Mouse (Mus musculus): ENCODE data around the gene Mbnl1. TPM values are rescaled to one million over a fixed set of nuclear protein-coding genes. Genes with fewer than 3 reads are reported as not detected.
"Not testable (repeated sequence)": the region's sequence is repeated elsewhere in the genome, so short reads cannot be mapped to it uniquely, and the experiment has no call there.

Gene Mbnl1
- polyA plus RNA-seq, 1 experiment from 2014 or later: 76.3 TPM

GRCm38 (mm10) chr3:60485987-60486712, 13.5 kb downstream of the Mbnl1 start:
- no peak overlapping the region for H3K4me3 ChIP-seq (ENCODE audit: low read depth, low read length)
- WGBS: 89% methylated on average over 4 of the region's 4 CpGs
- H3K4me2 ChIP-seq (ENCODE audit: low read depth, low read length): no peak overlapping the region
- H3K9ac ChIP-seq (replicated peaks; ENCODE audit: low read depth, low read length): no peak overlapping the region
- no peak for ATAC-seq (ENCODE audit: low read depth)
- H3K4me1 ChIP-seq (ENCODE audit: control insufficient read depth, insufficient read depth, low read length): no peaks in the 10 kb centered on the region
- H3K27ac ChIP-seq (ENCODE audit: low read depth, low read length): no peak overlapping the region
- H3K36me3 ChIP-seq (ENCODE audit: control insufficient read depth, insufficient read depth, low read length): no peaks in the 10 kb centered on the region
- no peaks in the 10 kb centered on the region for H3K9me3 ChIP-seq (ENCODE audit: control insufficient read depth, low read length)
- no peaks in the 10 kb centered on the region for H3K27me3 ChIP-seq (ENCODE audit: control insufficient read depth, insufficient read depth, low read length)

DNA sequence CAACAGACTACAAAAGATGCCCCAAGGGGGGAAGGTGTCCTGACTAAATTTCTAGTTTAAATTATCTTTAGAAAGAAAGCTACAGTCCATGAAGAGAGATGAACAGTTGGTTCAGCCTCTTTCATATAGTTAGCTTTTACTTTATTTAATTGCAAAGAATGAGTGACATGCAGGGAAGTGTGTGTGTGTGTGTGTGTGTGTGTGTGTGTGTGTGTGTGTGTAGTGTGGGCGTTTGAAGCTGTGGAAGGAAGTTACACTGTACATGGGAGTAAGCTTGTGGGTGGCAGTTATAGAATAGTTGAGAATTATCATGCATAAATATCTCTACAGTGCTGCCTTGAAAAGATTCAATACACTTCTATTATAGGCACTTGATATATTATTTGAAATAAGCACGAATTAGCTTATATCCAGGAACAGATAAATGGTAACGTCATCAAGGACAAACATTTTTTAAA, 14.1 kb downstream of the Mbnl1 start:
- WGBS: 92% methylated on average over 3 of the region's 3 CpGs
- H3K9ac ChIP-seq (replicated peaks; ENCODE audit: low read depth, low read length): no peak overlapping the region
- no peak overlapping the region for H3K4me3 ChIP-seq (ENCODE audit: low read depth, low read length)
- no peak overlapping the region for H3K27ac ChIP-seq (ENCODE audit: low read depth, low read length)
- no peak for ATAC-seq (ENCODE audit: low read depth)
- H3K27me3 ChIP-seq (ENCODE audit: control insufficient read depth, insufficient read depth, low read length): no peaks in the 10 kb centered on the region
- no peaks in the 10 kb centered on the region for H3K4me1 ChIP-seq (ENCODE audit: control insufficient read depth, insufficient read depth, low read length)
- H3K4me2 ChIP-seq (ENCODE audit: low read depth, low read length): no peak overlapping the region
- H3K9me3 ChIP-seq (ENCODE audit: control insufficient read depth, low read length): no peaks in the 10 kb centered on the region
- H3K36me3 ChIP-seq (ENCODE audit: control insufficient read depth, insufficient read depth, low read length): no peaks in the 10 kb centered on the region

DNA sequence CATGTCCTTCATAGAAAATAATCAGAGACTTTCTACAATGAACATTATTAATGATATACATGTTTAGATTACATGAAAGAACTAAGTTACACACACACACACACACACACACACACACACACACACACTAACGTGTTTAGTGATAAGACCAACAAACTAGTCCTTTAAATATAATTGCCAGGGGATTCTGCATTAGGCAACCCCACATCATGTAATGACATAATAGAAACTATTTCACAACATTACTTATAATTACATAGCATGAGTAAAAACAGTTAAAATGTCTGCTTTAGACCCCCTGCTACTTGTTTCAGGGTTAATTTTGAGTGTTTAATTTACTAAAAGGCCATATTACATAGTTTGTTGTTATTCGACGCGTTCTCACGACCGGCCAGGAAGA, 16.9 kb downstream of the Mbnl1 start:
- no peaks in the 10 kb centered on the region for H3K9me3 ChIP-seq (ENCODE audit: control insufficient read depth, low read length)
- H3K27me3 ChIP-seq (ENCODE audit: control insufficient read depth, insufficient read depth, low read length): no peaks in the 10 kb centered on the region
- H3K4me3 ChIP-seq (ENCODE audit: low read depth, low read length): no peak overlapping the region
- no peaks in the 10 kb centered on the region for H3K4me1 ChIP-seq (ENCODE audit: control insufficient read depth, insufficient read depth, low read length)
- H3K4me2 ChIP-seq (ENCODE audit: low read depth, low read length): no peak overlapping the region
- no peak overlapping the region for H3K9ac ChIP-seq (replicated peaks; ENCODE audit: low read depth, low read length)
- no peak overlapping the region for H3K27ac ChIP-seq (ENCODE audit: low read depth, low read length)
- no peaks in the 10 kb centered on the region for H3K36me3 ChIP-seq (ENCODE audit: control insufficient read depth, insufficient read depth, low read length)
- WGBS: 98% methylated on average over 6 of the region's 6 CpGs
- ATAC-seq (ENCODE audit: low read depth): no peak

DNA sequence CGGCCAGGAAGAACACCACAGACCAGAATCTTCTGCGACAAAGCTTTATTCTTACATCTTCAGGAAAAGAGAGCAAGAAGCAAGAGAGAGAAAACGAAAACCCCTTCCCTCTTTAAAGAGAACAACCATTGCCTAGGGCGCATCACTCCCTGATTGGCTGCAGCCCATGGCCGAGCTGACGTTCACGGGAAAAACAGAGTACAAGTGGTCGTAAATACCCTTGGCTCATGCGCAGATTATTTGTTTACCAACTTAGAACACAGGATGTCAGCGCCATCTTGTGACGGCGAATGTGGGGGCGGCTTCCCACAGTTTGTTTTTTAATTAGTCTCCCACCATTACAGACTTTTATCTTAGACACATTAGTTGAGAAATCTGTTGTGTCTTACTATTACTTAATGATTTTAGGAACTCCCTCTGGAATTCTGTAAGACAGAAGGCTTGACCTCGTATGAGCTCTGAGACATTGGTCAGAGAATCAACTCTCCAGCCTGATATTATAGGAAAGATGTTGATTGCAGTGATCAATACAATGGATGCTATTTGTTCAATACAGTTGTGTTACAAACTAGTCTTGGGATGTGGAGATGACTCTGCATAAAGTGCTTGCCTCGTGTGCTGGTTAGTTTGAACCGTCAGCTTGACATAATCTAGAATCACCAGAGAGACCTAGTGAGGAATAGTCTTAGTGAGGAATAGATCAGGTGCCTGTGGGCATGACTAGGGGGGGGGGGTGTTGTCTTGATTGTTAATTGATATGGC, 22.3 kb downstream of the Mbnl1 start:
- WGBS: 61% methylated on average over 7 of the region's 16 CpGs
- not testable (repeated sequence) for H3K9ac ChIP-seq (replicated peaks; ENCODE audit: low read depth, low read length); H3K27me3 ChIP-seq (ENCODE audit: control insufficient read depth, insufficient read depth, low read length); H3K4me3 ChIP-seq (ENCODE audit: low read depth, low read length); H3K4me2 ChIP-seq (ENCODE audit: low read depth, low read length); H3K9me3 ChIP-seq (ENCODE audit: control insufficient read depth, low read length); H3K27ac ChIP-seq (ENCODE audit: low read depth, low read length); H3K36me3 ChIP-seq (ENCODE audit: control insufficient read depth, insufficient read depth, low read length); H3K4me1 ChIP-seq (ENCODE audit: control insufficient read depth, insufficient read depth, low read length)
- peak; percentile 82 for ATAC-seq (ENCODE audit: low read depth)

DNA sequence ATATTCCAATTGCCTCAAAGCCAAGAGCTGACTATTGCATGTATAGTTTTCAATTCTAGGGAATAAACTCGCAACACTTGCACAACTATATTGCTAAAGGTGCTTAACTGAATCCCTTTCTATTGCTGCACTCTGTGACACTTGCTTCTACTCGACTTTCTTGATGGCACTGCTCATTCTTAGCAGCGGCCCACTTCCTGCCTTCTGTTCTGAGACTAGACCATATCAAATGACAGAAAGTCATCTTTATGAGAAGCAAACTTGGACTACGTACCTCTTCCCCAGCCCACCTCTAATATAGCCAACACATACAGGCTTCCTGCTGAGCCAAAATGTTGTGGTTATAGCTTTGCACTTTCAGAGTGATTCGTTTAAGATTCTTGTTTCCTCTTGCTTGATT, 23.6 kb downstream of the Mbnl1 start:
- peaks cover 6% of the 10 kb centered on the region for H3K4me1 ChIP-seq (ENCODE audit: control insufficient read depth, insufficient read depth, low read length)
- H3K4me2 ChIP-seq (ENCODE audit: low read depth, low read length): no peak overlapping the region
- no peak overlapping the region for H3K4me3 ChIP-seq (ENCODE audit: low read depth, low read length)
- no peaks in the 10 kb centered on the region for H3K36me3 ChIP-seq (ENCODE audit: control insufficient read depth, insufficient read depth, low read length)
- no peaks in the 10 kb centered on the region for H3K27me3 ChIP-seq (ENCODE audit: control insufficient read depth, insufficient read depth, low read length)
- no peak overlapping the region for H3K9ac ChIP-seq (replicated peaks; ENCODE audit: low read depth, low read length)
- ATAC-seq (ENCODE audit: low read depth): no peak
- no peaks in the 10 kb centered on the region for H3K9me3 ChIP-seq (ENCODE audit: control insufficient read depth, low read length)
- 80% methylated on average over 5 of the region's 5 CpGs for WGBS
- no peak overlapping the region for H3K27ac ChIP-seq (ENCODE audit: low read depth, low read length)

- Histone ChIP-seq H3K9ac (replicated peaks; ENCODE audit: low read depth, low read length) (no peak overlapping the region), H3K27me3 (ENCODE audit: control insufficient read depth, insufficient read depth, low read length) (no peaks in the 10 kb centered on the region), H3K9me3 (ENCODE audit: control insufficient read depth, low read length) (no peaks in the 10 kb centered on the region), H3K4me1 (ENCODE audit: control insufficient read depth, insufficient read depth, low read length) (peaks cover 19% of the 10 kb centered on the region), H3K27ac (ENCODE audit: low read depth, low read length) (no peak overlapping the region), H3K4me3 (ENCODE audit: low read depth, low read length) (no peak overlapping the region), H3K36me3 (ENCODE audit: control insufficient read depth, insufficient read depth, low read length) (no peaks in the 10 kb centered on the region), H3K4me2 (ENCODE audit: low read depth, low read length) (no peak overlapping the region)
- WGBS: 63% methylated on average over 2 of the region's 2 CpGs
- ATAC-seq (ENCODE audit: low read depth): no peak
Observed at GRCm38 (mm10) chr3:60498151-60498550, 25.5 kb downstream of the Mbnl1 start.

GRCm38 (mm10) chr3:60498646-60499045, 26.0 kb downstream of the Mbnl1 start:
- H3K9ac ChIP-seq (replicated peaks; ENCODE audit: low read depth, low read length): no peak overlapping the region
- WGBS: 79% methylated on average over 3 of the region's 3 CpGs
- no peaks in the 10 kb centered on the region for H3K9me3 ChIP-seq (ENCODE audit: control insufficient read depth, low read length)
- no peak overlapping the region for H3K4me2 ChIP-seq (ENCODE audit: low read depth, low read length)
- no peaks in the 10 kb centered on the region for H3K36me3 ChIP-seq (ENCODE audit: control insufficient read depth, insufficient read depth, low read length)
- no peak overlapping the region for H3K27ac ChIP-seq (ENCODE audit: low read depth, low read length)
- no peak for ATAC-seq (ENCODE audit: low read depth)
- no peaks in the 10 kb centered on the region for H3K27me3 ChIP-seq (ENCODE audit: control insufficient read depth, insufficient read depth, low read length)
- peaks cover 24% of the 10 kb centered on the region for H3K4me1 ChIP-seq (ENCODE audit: control insufficient read depth, insufficient read depth, low read length)
- H3K4me3 ChIP-seq (ENCODE audit: low read depth, low read length): no peak overlapping the region

- peaks cover 26% of the 10 kb centered on the region for H3K4me1 ChIP-seq (ENCODE audit: control insufficient read depth, insufficient read depth, low read length)
- H3K27ac ChIP-seq (ENCODE audit: low read depth, low read length): no peak overlapping the region
- H3K4me3 ChIP-seq (ENCODE audit: low read depth, low read length): no peak overlapping the region
- H3K36me3 ChIP-seq (ENCODE audit: control insufficient read depth, insufficient read depth, low read length): no peaks in the 10 kb centered on the region
- no peak for ATAC-seq (ENCODE audit: low read depth)
- 79% methylated on average over 6 of the region's 6 CpGs for WGBS
- H3K9ac ChIP-seq (replicated peaks; ENCODE audit: low read depth, low read length): no peak overlapping the region
- H3K9me3 ChIP-seq (ENCODE audit: control insufficient read depth, low read length): no peaks in the 10 kb centered on the region
- H3K4me2 ChIP-seq (ENCODE audit: low read depth, low read length): no peak overlapping the region
- H3K27me3 ChIP-seq (ENCODE audit: control insufficient read depth, insufficient read depth, low read length): no peaks in the 10 kb centered on the region
Observed at GRCm38 (mm10) chr3:60499157-60499578, 26.5 kb downstream of the Mbnl1 start.

GRCm38 (mm10) chr3:60499718-60500450, 27.3 kb downstream of the Mbnl1 start:
- peak overlapping the region; percentile 93 for H3K4me3 ChIP-seq (ENCODE audit: low read depth, low read length)
- 0 out of 2 replicates have a peak overlapping the region, but pooled peaks have one; percentile 11 for H3K9ac ChIP-seq (replicated peaks; ENCODE audit: low read depth, low read length)
- H3K4me2 ChIP-seq (ENCODE audit: low read depth, low read length): peak overlapping the region; percentile 75
- H3K36me3 ChIP-seq (ENCODE audit: control insufficient read depth, insufficient read depth, low read length): no peaks in the 10 kb centered on the region
- WGBS: 51% methylated on average over 7 of the region's 7 CpGs
- no peak overlapping the region for H3K27ac ChIP-seq (ENCODE audit: low read depth, low read length)
- H3K4me1 ChIP-seq (ENCODE audit: control insufficient read depth, insufficient read depth, low read length): peaks cover 31% of the 10 kb centered on the region
- no peaks in the 10 kb centered on the region for H3K27me3 ChIP-seq (ENCODE audit: control insufficient read depth, insufficient read depth, low read length)
- no peaks in the 10 kb centered on the region for H3K9me3 ChIP-seq (ENCODE audit: control insufficient read depth, low read length)
- ATAC-seq (ENCODE audit: low read depth): no peak
